Mouse (Mus musculus): ENCODE measurements around the gene Ehbp1. TPM values are rescaled to one million over a fixed set of nuclear protein-coding genes. Genes with fewer than 3 reads are reported as not detected.

The Ehbp1 gene
- polyA plus RNA-seq, 1 experiment from 2014 or later = 2.0 TPM

GRCm38 (mm10) chr11:22348536-22348910 is 6.4 kb upstream of the Ehbp1 start:
- H3K27me3 ChIP-seq = no peaks in the 10 kb centered on the region
- H3K4me2 ChIP-seq = no peak overlapping the region
- H3K4me3 ChIP-seq (replicated peaks) = no peak overlapping the region
- no peak for ATAC-seq (ENCODE audit: low read depth)
- no peaks in the 10 kb centered on the region for H3K36me3 ChIP-seq
- no peak for DNase-seq
- 55% methylated on average over 1 of the region's 1 CpGs for WGBS (ENCODE audit: insufficient replicate concordance)
- H3K4me1 ChIP-seq (replicated peaks) = no peaks in the 10 kb centered on the region
- peak overlapping the region; percentile 14; the same call in 1 of the 2 replicates for H3K27ac ChIP-seq
- no peak overlapping the region for H3K9ac ChIP-seq
- no peaks in the 10 kb centered on the region for H3K9me3 ChIP-seq (replicated peaks)

GRCm38 (mm10) chr11:22347651-22348535 is 5.8 kb upstream of the Ehbp1 start:
- no peak overlapping the region for H3K9ac ChIP-seq
- ATAC-seq (ENCODE audit: low read depth) (no peak), DNase-seq (no peak)
- H3K4me1 ChIP-seq (replicated peaks) = no peaks in the 10 kb centered on the region
- no peak overlapping the region for H3K4me2 ChIP-seq
- WGBS (ENCODE audit: insufficient replicate concordance) = 64% methylated on average over 13 of the region's 13 CpGs
- H3K4me3 ChIP-seq (replicated peaks) = no peak overlapping the region
- H3K27ac ChIP-seq = no peak overlapping the region
- H3K27me3 ChIP-seq = no peaks in the 10 kb centered on the region
- H3K36me3 ChIP-seq = no peaks in the 10 kb centered on the region
- H3K9me3 ChIP-seq (replicated peaks) = no peaks in the 10 kb centered on the region

- Histone ChIP-seq H3K27me3 (no peaks in the 10 kb centered on the region), H3K9ac (no peak overlapping the region), H3K4me1 (replicated peaks) (no peaks in the 10 kb centered on the region), H3K9me3 (replicated peaks) (no peaks in the 10 kb centered on the region), H3K4me2 (no peak overlapping the region), H3K36me3 (no peaks in the 10 kb centered on the region), H3K27ac (no peak overlapping the region), H3K4me3 (replicated peaks) (no peak overlapping the region)
- no peak for ATAC-seq (ENCODE audit: low read depth)
- DNase-seq = no peak
- 59% methylated on average over 2 of the region's 2 CpGs for WGBS (ENCODE audit: insufficient replicate concordance)
Measured at GRCm38 (mm10) chr11:22327302-22327910, 14.7 kb downstream of the Ehbp1 start.

- DNase-seq (no peak), ATAC-seq (ENCODE audit: low read depth) (no peak)
- H3K4me2 ChIP-seq = no peak overlapping the region
- H3K4me1 ChIP-seq (replicated peaks) = no peaks in the 10 kb centered on the region
- no peak overlapping the region for H3K27ac ChIP-seq
- WGBS (ENCODE audit: insufficient replicate concordance) = 74% methylated on average over 6 of the region's 6 CpGs
- no peak overlapping the region for H3K4me3 ChIP-seq (replicated peaks)
- H3K9ac ChIP-seq = no peak overlapping the region
- H3K36me3 ChIP-seq = no peaks in the 10 kb centered on the region
- H3K9me3 ChIP-seq (replicated peaks) = no peaks in the 10 kb centered on the region
- no peaks in the 10 kb centered on the region for H3K27me3 ChIP-seq
Measured at GRCm38 (mm10) chr11:22317824-22318411, 24.2 kb downstream of the Ehbp1 start.

- Histone ChIP-seq H3K4me2 (no peak overlapping the region), H3K9ac (no peak overlapping the region), H3K36me3 (no peaks in the 10 kb centered on the region), H3K9me3 (replicated peaks) (no peaks in the 10 kb centered on the region), H3K27me3 (no peaks in the 10 kb centered on the region), H3K4me1 (replicated peaks) (no peaks in the 10 kb centered on the region), H3K4me3 (replicated peaks) (no peak overlapping the region), H3K27ac (no peak overlapping the region)
- DNase-seq (no peak), ATAC-seq (ENCODE audit: low read depth) (no peak)
- WGBS (ENCODE audit: insufficient replicate concordance) = 74% methylated on average over 1 of the region's 1 CpGs
Measured at GRCm38 (mm10) chr11:22315801-22316200, 26.3 kb downstream of the Ehbp1 start.

GRCm38 (mm10) chr11:22301164-22301563 is 40.9 kb downstream of the Ehbp1 start:
- ATAC-seq (ENCODE audit: low read depth) (no peak), DNase-seq (no peak)
- no peaks in the 10 kb centered on the region for H3K4me1 ChIP-seq (replicated peaks)
- H3K27me3 ChIP-seq = no peaks in the 10 kb centered on the region
- no peak overlapping the region for H3K4me3 ChIP-seq (replicated peaks)
- no peaks in the 10 kb centered on the region for H3K36me3 ChIP-seq
- no peak overlapping the region for H3K4me2 ChIP-seq
- no peak overlapping the region for H3K27ac ChIP-seq
- 54% methylated on average over 6 of the region's 6 CpGs for WGBS (ENCODE audit: insufficient replicate concordance)
- no peak overlapping the region for H3K9ac ChIP-seq
- H3K9me3 ChIP-seq (replicated peaks) = no peaks in the 10 kb centered on the region

GRCm38 (mm10) chr11:22289164-22289563 is 52.9 kb downstream of the Ehbp1 start:
- Histone ChIP-seq H3K36me3 (no peaks in the 10 kb centered on the region), H3K27me3 (no peaks in the 10 kb centered on the region), H3K27ac (no peak overlapping the region), H3K4me2 (no peak overlapping the region), H3K4me3 (replicated peaks) (no peak overlapping the region), H3K9ac (no peak overlapping the region), H3K9me3 (replicated peaks) (no peaks in the 10 kb centered on the region), H3K4me1 (replicated peaks) (peaks cover 24% of the 10 kb centered on the region)
- DNase-seq (no peak), ATAC-seq (ENCODE audit: low read depth) (no peak)

- Histone ChIP-seq H3K9me3 (replicated peaks) (no peaks in the 10 kb centered on the region), H3K4me1 (replicated peaks) (peaks cover 24% of the 10 kb centered on the region), H3K36me3 (no peaks in the 10 kb centered on the region), H3K27ac (peak overlapping the region; percentile 47), H3K4me2 (peak overlapping the region; percentile 98), H3K9ac (peak overlapping the region; percentile 69), H3K27me3 (no peaks in the 10 kb centered on the region), H3K4me3 (replicated peaks) (peak overlapping the region; percentile 76)
- ATAC-seq (ENCODE audit: low read depth) = no peak
- DNase-seq = no peak
- WGBS (ENCODE audit: insufficient replicate concordance) = 3% methylated on average over 6 of the region's 6 CpGs
Measured at GRCm38 (mm10) chr11:22287513-22287900, 54.6 kb downstream of the Ehbp1 start.

GRCm38 (mm10) chr11:22286885-22287512 is 55.1 kb downstream of the Ehbp1 start:
- Histone ChIP-seq H3K27me3 (no peaks in the 10 kb centered on the region), H3K9ac (peak overlapping the region; percentile 77), H3K4me2 (peak overlapping the region; percentile 98), H3K27ac (peak overlapping the region; percentile 47), H3K4me1 (replicated peaks) (peaks cover 24% of the 10 kb centered on the region), H3K36me3 (no peaks in the 10 kb centered on the region), H3K4me3 (replicated peaks) (peak overlapping the region; percentile 76), H3K9me3 (replicated peaks) (no peaks in the 10 kb centered on the region)
- under 1% methylated on average over 29 of the region's 43 CpGs for WGBS (ENCODE audit: insufficient replicate concordance)
- ATAC-seq (ENCODE audit: low read depth) = peak; percentile 100
- DNase-seq = peak; percentile 88

GRCm38 (mm10) chr11:22286371-22286872 is 55.7 kb downstream of the Ehbp1 start:
- no peak for DNase-seq
- H3K9me3 ChIP-seq (replicated peaks) = no peaks in the 10 kb centered on the region

GRCm38 (mm10) chr11:22276656-22277055 is 65.4 kb downstream of the Ehbp1 start:
- 65% methylated on average over 3 of the region's 3 CpGs for WGBS (ENCODE audit: insufficient replicate concordance)
- no peak overlapping the region for H3K4me2 ChIP-seq
- ATAC-seq (ENCODE audit: low read depth) = no peak

More at GRCm38 (mm10) chr11:22286371-22286872, 55.7 kb downstream of the Ehbp1 start:
- Histone ChIP-seq H3K4me1 (replicated peaks) (peaks cover 24% of the 10 kb centered on the region), H3K4me3 (replicated peaks) (peak overlapping the region; percentile 76), H3K4me2 (peak overlapping the region; percentile 98), H3K27me3 (no peaks in the 10 kb centered on the region), H3K36me3 (no peaks in the 10 kb centered on the region), H3K27ac (peak overlapping the region; percentile 39; the same call in 1 of the 2 replicates), H3K9ac (peak overlapping the region; percentile 77)
- WGBS (ENCODE audit: insufficient replicate concordance) = 1% methylated on average over 29 of the region's 39 CpGs
- peak; percentile 42 for ATAC-seq (ENCODE audit: low read depth)

More at GRCm38 (mm10) chr11:22276656-22277055, 65.4 kb downstream of the Ehbp1 start:
- Histone ChIP-seq H3K27ac (no peak overlapping the region), H3K9ac (no peak overlapping the region), H3K9me3 (replicated peaks) (no peaks in the 10 kb centered on the region), H3K4me1 (replicated peaks) (0 out of 2 replicates have a peak, but pooled peaks cover 4% of the 10 kb centered on the region), H3K36me3 (peaks cover 6% of the 10 kb centered on the region), H3K4me3 (replicated peaks) (no peak overlapping the region), H3K27me3 (no peaks in the 10 kb centered on the region)
- DNase-seq = no peak

All from liver, embryonic 13.5 days (tissue).